Mouse (Mus musculus) brain, embryonic 14.5 days (tissue): ENCODE results near the gene Arpp21.

ENCODE experiments used
- CTCF ChIP-seq: fragments of 200-500 bp; IDR thresholded peaks from 2 replicates; pipeline ENCODE4 v1.5.1; 2012; ENCODE audit warnings: inconsistent platforms, mild to moderate bottlenecking, moderate library complexity, borderline replicate concordance; ENCODE audit not compliant: insufficient read depth, insufficient read length; ENCODE audit errors: extremely low read depth
- POLR2A ChIP-seq: fragments of 200-500 bp; IDR thresholded peaks from 2 replicates; pipeline ENCODE4 v1.6.1; 2012; ENCODE audit warnings: mild to moderate bottlenecking, inconsistent platforms, borderline replicate concordance; ENCODE audit not compliant: poor library complexity, insufficient read depth, insufficient read length, severe bottlenecking; ENCODE audit errors: extremely low read depth

DNA sequence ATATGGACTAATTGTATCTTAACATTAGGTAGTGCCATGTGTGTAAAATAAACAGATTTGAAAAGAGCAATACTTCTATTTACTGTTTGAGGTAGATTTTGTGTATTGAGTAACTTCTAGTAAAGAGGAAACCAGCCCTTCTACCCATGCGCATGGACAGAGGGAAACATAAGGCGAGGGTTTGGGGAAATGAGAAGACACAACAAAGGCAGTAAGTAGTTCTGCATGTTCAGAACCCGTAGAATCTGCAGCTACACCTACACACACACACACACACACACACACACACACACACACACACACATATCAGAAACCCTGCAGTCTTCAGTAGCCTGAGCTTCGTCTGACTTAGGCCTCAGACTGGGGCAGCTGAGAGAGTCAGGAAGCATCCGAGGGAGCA, 140.0 kb downstream of the Arpp21 start:
- no peak for TF ChIP-seq POLR2A
- TF ChIP-seq CTCF: no peak
